Mouse (Mus musculus) kidney, adult 18-20 months (tissue): Measurements from ENCODE around the gene Alpk1.

Experiments used
- DNase-seq: peaks from one replicate; pipeline ENCODE4 v3.0.0; 2021

Alpk1 gene

DNA sequence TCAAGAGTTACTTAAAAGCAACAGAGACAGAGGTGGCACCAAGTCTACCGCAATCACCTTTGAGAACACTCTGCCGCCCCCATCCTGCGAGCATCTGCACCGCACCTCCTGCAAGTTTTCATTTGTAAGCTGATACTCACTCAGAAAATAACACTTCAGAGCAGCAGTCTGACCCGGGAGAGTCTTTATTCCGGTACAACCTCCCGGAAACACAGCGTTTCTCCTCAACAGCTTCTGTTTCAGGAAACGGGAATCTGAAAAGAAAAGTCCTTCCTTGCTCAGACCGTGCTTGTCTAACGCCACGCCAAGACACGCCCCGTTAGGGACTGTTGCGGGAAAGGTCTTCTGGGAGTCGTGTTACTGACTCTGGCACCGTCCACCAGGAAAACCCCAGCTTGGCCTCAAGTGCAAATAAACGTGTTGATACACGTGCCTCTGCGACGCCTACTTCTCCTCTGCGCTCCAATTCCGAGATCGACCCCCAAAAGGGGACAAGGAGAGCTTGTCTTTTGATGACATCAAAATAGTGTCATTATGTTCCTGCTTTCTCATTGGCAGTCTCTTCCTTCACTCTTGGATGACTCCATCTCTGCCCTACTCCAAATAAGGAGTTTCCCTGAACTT, at the start of gene Alpk1:
Alpk1 (minus strand) TSS at position 507 of the 624 bp plus-strand sequence.
- peak; percentile 71 for DNase-seq

GRCm38 (mm10) chr3:127827123-127827522, 46.8 kb upstream of the Alpk1 start:
- DNase-seq, result peak; percentile 25

DNA sequence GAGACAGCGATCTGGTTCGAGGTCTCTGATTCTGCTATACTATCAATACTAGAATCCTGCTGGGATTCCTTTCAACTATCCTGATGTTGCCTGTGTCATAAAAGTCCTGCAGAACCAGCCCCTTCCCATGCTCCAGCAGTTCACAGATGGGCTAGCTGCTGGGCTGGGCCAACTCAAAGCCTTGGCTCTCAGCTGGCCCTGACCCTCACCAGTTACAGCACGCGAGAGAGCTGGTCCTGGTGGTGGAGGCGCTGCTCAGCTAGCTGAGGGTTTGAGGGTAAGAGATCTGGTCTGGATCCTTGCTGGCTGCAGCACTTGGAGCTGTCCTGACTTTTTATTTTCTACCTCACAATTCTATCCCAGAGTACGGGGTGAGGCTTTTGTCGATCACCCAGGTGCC, 46.2 kb upstream of the Alpk1 start:
- DNase-seq, result no peak

GRCm38 (mm10) chr3:127823886-127824863, 43.8 kb upstream of the Alpk1 start:
- DNase-seq, result no peak

DNA sequence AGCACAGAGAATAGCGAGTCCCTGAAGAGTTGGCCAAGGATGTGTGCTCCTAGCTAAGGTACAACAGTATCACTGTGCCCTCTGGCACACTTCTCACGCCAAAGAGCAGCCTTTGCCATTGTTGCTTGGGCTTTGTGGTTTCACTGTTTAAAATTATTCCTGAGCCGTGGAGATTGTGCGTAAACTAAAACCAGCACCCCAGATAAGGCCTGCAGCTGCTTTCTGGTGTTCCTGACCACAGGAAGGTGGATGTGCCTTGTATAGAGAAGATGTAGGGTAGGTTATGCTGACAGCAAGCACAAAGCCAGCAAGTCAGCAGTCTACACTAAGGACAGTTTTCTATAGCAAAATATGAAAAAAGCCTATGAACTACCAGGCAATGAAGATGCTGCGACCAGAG, 40.9 kb upstream of the Alpk1 start:
- no peak for DNase-seq

- no peak for DNase-seq
Observed at GRCm38 (mm10) chr3:127820400-127820799, 40.1 kb upstream of the Alpk1 start.

GRCm38 (mm10) chr3:127818694-127819663, 38.7 kb upstream of the Alpk1 start:
- no peak for DNase-seq

- no peak for DNase-seq
Observed at GRCm38 (mm10) chr3:127817120-127817683, 36.9 kb upstream of the Alpk1 start.

GRCm38 (mm10) chr3:127809103-127809502, 28.8 kb upstream of the Alpk1 start:
- DNase-seq, result no peak

GRCm38 (mm10) chr3:127807846-127808245, 27.5 kb upstream of the Alpk1 start:
- no peak for DNase-seq

GRCm38 (mm10) chr3:127805991-127806390, 25.7 kb upstream of the Alpk1 start:
- DNase-seq, result no peak

- DNase-seq, result no peak
Observed at GRCm38 (mm10) chr3:127805071-127805470, 24.7 kb upstream of the Alpk1 start.

- no peak for DNase-seq
Observed at GRCm38 (mm10) chr3:127804439-127804838, 24.1 kb upstream of the Alpk1 start.

GRCm38 (mm10) chr3:127802814-127803213, 22.5 kb upstream of the Alpk1 start:
- no peak for DNase-seq

DNA sequence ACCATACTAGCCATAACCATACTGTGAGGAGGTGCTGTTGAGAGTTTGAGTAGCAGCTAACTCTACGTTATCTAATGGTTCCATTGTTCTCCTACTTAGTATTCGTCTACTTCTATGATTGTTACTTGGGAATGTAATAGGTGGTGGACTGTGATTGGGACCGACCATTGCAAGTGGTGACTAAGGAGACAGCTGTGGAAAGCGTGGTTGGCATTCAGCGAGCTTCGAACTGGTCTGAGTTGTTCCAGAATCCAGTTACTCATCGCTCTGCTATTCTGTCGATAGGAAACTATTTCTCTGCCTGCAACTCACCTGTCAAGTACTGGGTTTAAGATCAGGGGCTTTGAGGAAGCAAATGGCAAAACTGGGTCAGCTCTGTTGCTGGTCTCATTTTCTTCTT, 20.8 kb upstream of the Alpk1 start:
- DNase-seq, result no peak

DNA sequence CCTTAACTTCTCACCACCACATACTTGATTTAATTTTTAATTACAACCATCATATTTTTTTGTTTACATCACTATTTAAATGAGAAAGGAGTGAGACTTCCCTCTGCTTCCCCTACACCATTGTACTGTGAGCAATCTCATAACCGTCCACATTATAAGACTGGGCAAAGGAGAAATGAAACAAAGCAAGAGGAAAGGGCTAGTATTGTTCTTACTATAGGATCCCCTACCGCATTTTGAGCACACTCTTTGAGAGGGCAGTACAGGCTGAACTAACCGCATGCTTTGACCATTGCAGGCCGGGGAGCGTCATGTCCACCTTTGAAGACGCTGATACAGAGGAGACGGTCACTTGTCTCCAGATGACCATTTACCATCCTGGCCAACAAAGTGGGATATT, 15.9 kb upstream of the Alpk1 start:
- no peak for DNase-seq

DNA sequence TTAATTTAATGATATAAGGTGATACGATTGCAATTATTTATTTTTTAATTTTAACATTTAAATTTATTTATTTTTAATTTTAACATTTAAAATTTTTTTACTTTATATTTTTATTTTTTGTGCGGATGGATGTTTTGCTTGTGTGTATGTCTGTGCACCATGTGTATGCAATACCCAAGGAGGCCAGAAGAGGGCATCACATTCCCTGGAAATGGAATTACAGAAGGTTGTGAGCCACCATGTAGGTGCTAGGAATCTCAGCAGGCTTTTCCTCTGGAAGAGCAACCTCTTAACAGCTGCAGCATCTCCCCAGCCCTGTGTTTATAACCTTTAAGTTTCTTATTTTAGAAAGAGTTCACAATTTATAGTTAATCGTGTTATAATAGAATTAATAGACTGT, 15.4 kb upstream of the Alpk1 start:
- DNase-seq, result no peak

DNA sequence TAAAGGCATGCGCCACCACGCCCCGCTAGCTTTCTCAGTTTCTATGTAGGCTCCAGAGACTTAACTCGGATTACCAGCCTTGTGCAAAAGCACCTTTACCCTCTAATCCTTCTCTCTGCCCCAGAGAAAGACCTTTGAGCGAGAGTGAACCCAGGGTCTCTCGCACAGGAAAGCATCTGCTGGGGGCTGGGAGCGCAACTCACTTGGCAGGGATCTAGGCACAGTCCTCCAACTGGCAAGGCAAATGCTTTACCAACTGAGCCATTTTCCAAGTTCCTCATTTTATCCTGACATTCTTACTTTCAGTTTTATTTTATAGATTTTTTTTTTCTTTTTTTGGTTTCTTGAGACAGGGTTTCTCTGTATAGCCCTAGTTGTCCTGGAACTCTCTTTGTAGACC, 12.7 kb upstream of the Alpk1 start:
- DNase-seq, result peak; percentile 14

DNA sequence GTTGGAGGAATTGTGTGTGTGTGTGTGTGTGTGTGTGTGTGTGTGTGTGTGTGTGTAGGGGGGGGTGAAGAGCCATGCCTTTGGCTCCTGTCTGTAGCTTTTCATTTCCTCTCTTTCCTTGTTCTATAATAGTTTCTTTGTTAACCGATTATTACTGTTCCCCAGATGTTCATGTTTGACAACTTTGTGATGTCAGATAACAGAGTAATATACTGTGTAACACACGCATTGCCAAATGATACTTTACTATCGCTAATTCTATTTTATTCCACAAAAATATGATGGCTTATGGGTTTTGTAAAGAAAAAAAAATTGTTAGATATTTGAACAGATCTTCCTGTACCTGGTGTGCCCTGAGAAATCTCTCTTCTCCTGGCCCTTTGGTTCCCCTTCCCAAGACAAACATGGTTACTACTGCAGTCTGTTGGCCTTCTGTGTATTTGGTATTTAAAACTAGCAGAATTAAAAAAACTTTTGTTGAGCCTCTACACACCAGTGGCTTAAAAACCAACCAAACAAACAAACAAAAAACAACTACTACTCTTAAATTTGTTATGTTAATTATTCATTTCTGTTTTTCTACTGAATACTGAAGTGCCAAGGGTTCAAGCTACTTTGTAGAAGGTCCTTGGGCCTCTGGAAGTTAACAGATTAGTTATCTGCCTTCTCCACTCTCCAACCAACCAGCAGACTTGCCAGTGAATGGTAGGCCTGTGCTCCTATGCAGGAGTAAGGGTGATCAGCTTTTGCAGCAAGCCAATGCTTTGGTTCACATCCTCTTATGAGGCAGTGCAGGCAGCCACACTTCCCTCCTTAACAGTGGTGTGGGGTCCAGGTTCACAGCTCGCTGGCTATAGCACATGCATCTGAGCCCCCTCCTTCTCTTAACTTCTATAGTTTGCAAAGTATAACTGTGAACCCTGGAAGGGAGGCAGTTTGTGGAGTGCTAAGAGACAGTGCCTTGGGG, 11.6 kb upstream of the Alpk1 start:
- no peak for DNase-seq

DNA sequence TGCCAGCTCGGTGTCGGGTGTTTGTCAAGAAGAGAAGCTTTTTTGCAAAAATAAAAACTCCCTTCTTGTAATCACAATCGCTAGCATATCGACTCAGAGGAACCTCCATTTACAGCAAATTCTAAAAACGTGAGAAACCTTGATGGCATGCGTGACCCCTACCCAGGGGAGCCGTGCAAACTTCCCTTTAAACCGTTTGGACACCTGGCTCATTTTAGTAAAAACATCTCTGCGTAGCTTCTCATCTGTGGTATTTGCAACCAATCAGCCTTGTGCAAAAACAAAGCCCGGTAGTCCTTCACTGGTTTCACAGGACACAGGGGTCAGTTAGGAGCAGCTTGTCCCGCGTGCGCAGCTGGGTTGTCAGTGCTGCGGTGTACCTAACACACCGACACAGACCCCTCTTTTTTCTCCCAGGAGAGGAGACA, 10.7 kb upstream of the Alpk1 start:
- DNase-seq, result no peak
